Mouse (Mus musculus) embryonic facial prominence, embryonic 11.5 days (tissue): ENCODE data around the gene Il2rb. TPM values are rescaled to one million over a fixed set of nuclear protein-coding genes. Genes with fewer than 3 reads are reported as not detected.

Source experiments
- ATAC-seq: fragments of 200-750 bp; cut with Nextera tagmentation; replicated peaks from 2 replicates; pipeline ENCODE4 v1.8.0; 2017; ENCODE audit warnings: low read depth; ENCODE audit not compliant: insufficient number of reproducible peaks, low FRiP score, low TSS enrichment
- DNase-seq: peaks from one replicate; pipeline ENCODE4 v3.0.0-alpha.2; 2015; ENCODE audit warnings: low spot score
- H3K27ac ChIP-seq: fragments of 300-500 bp; sonication (generic); replicated peaks from 2 replicates; pipeline ENCODE4 v1.5.1; 2014; ENCODE audit warnings: mild to moderate bottlenecking, low read depth, low read length, control low read depth
- H3K27me3 ChIP-seq: fragments of 300-500 bp; sonication (generic); 2 replicates; pipeline ENCODE4 v1.6.1; 2014; ENCODE audit warnings: mild to moderate bottlenecking, low read length, moderate library complexity, mixed read lengths; ENCODE audit not compliant: control insufficient read depth, insufficient read depth
- H3K36me3 ChIP-seq: fragments of 300-500 bp; sonication (generic); replicated peaks from 2 replicates; pipeline ENCODE4 v1.6.1; 2014; ENCODE audit warnings: low read depth, mild to moderate bottlenecking, low read length, moderate library complexity, mixed read lengths; ENCODE audit not compliant: control insufficient read depth, insufficient read depth
- H3K4me1 ChIP-seq: fragments of 300-500 bp; sonication (generic); 2 replicates; pipeline ENCODE4 v1.6.1; 2014; ENCODE audit warnings: low read length, mixed read lengths; ENCODE audit not compliant: control insufficient read depth, insufficient read depth
- H3K4me2 ChIP-seq: fragments of 300-500 bp; sonication (generic); 2 replicates; pipeline ENCODE4 v1.6.1; 2014; ENCODE audit warnings: low read depth, mild to moderate bottlenecking, control low read depth, low read length, moderate library complexity
- H3K4me3 ChIP-seq: fragments of 300-500 bp; sonication (generic); 2 replicates; pipeline ENCODE4 v1.5.1; 2014; ENCODE audit warnings: low read depth, low read length, control low read depth
- H3K9ac ChIP-seq: fragments of 300-500 bp; sonication (generic); replicated peaks from 2 replicates; pipeline ENCODE4 v1.6.1; 2014; ENCODE audit warnings: mild to moderate bottlenecking, control low read depth, low read length
- H3K9me3 ChIP-seq: fragments of 300-500 bp; sonication (generic); replicated peaks from 2 replicates; pipeline ENCODE4 v1.6.1; 2016; ENCODE audit warnings: mild to moderate bottlenecking, low read length, inconsistent platforms, mixed read lengths; ENCODE audit not compliant: control insufficient read depth
- WGBS: fragments of 180-500 bp; shearing (Covaris S2); extraction: QIAGEN DNeasy Blood & Tissue Kit; methylation state at CpG from one replicate; pipeline ENCODE4 v1.1.7; 2014; 5-methylcytosine and 5-hydroxymethylcytosine counted together
- polyA plus RNA-seq: library from polyadenylated mRNA; unstranded; fragments of >200 nt; fragmentation: Nextera tagmentation; extraction: Ambion mirVana; gene quantifications from 2 replicates; pipeline ENCODE4 v1.2.1, GENCODE M21; 2014

Gene Il2rb
- polyA plus RNA-seq, 1 experiment from 2014 or later: 0.17 TPM

GRCm38 (mm10) chr15:78514393-78515146, 19.5 kb upstream of the Il2rb start:
- peak; percentile 88 for DNase-seq
- Histone ChIP-seq H3K27me3 (no peaks in the 10 kb centered on the region), H3K4me2 (no peak overlapping the region), H3K27ac (no peak overlapping the region), H3K9ac (no peak overlapping the region), H3K4me3 (no peak overlapping the region), H3K36me3 (no peaks in the 10 kb centered on the region), H3K9me3 (no peaks in the 10 kb centered on the region), H3K4me1 (no peaks in the 10 kb centered on the region; the same call in 1 of the 2 replicates)
- WGBS: 22% methylated on average over 7 of the region's 7 CpGs
- ATAC-seq: peak; percentile 57; the same call in 1 of the 2 replicates

- H3K36me3 ChIP-seq: no peaks in the 10 kb centered on the region
- WGBS: 87% methylated on average over 14 of the region's 14 CpGs
- no peak overlapping the region for H3K27ac ChIP-seq
- H3K9ac ChIP-seq: no peak overlapping the region
- ATAC-seq: no peak
- DNase-seq: no peak
- no peaks in the 10 kb centered on the region for H3K9me3 ChIP-seq
- H3K4me2 ChIP-seq: no peak overlapping the region
- H3K4me3 ChIP-seq: no peak overlapping the region
- no peaks in the 10 kb centered on the region; the same call in 1 of the 2 replicates for H3K4me1 ChIP-seq
- no peaks in the 10 kb centered on the region for H3K27me3 ChIP-seq
These were observed 17.9 kb upstream of the Il2rb start for GRCm38 (mm10) chr15:78513019-78513418.

GRCm38 (mm10) chr15:78511951-78512350, 16.9 kb upstream of the Il2rb start:
- no peaks in the 10 kb centered on the region; the same call in 1 of the 2 replicates for H3K4me1 ChIP-seq
- no peak overlapping the region for H3K9ac ChIP-seq
- H3K27me3 ChIP-seq: no peaks in the 10 kb centered on the region
- H3K27ac ChIP-seq: no peak overlapping the region
- H3K9me3 ChIP-seq: no peaks in the 10 kb centered on the region
- DNase-seq (no peak), ATAC-seq (no peak; the same call in 1 of the 2 replicates)
- WGBS: 73% methylated on average over 7 of the region's 7 CpGs
- no peak overlapping the region for H3K4me3 ChIP-seq
- H3K36me3 ChIP-seq: no peaks in the 10 kb centered on the region
- H3K4me2 ChIP-seq: no peak overlapping the region

- Histone ChIP-seq H3K27me3 (no peaks in the 10 kb centered on the region), H3K9ac (no peak overlapping the region), H3K36me3 (no peaks in the 10 kb centered on the region), H3K9me3 (no peaks in the 10 kb centered on the region), H3K4me1 (no peaks in the 10 kb centered on the region; the same call in 1 of the 2 replicates), H3K4me3 (no peak overlapping the region), H3K4me2 (no peak overlapping the region), H3K27ac (no peak overlapping the region)
- no peak for DNase-seq
- 90% methylated on average over 6 of the region's 6 CpGs for WGBS
- ATAC-seq: no peak
These were observed 15.7 kb upstream of the Il2rb start for GRCm38 (mm10) chr15:78510736-78511135.

GRCm38 (mm10) chr15:78510121-78510576, 15.1 kb upstream of the Il2rb start:
- H3K4me3 ChIP-seq: no peak overlapping the region
- no peaks in the 10 kb centered on the region for H3K27me3 ChIP-seq
- H3K9me3 ChIP-seq: no peaks in the 10 kb centered on the region
- peak overlapping the region; percentile 32; the same call in 1 of the 2 replicates for H3K9ac ChIP-seq
- H3K36me3 ChIP-seq: no peaks in the 10 kb centered on the region
- H3K27ac ChIP-seq: no peak overlapping the region
- DNase-seq (no peak), ATAC-seq (no peak)
- H3K4me2 ChIP-seq: no peak overlapping the region; the same call in 1 of the 2 replicates
- no peaks in the 10 kb centered on the region; the same call in 1 of the 2 replicates for H3K4me1 ChIP-seq
- WGBS: 73% methylated on average over 8 of the region's 8 CpGs

GRCm38 (mm10) chr15:78509297-78509899, 14.3 kb upstream of the Il2rb start:
- peak overlapping the region; percentile 32; the same call in 1 of the 2 replicates for H3K9ac ChIP-seq
- WGBS: 44% methylated on average over 12 of the region's 12 CpGs
- H3K4me3 ChIP-seq: no peak overlapping the region

GRCm38 (mm10) chr15:78508443-78508842, 13.4 kb upstream of the Il2rb start:
- DNase-seq: no peak
- no peak overlapping the region for H3K4me3 ChIP-seq
- no peak overlapping the region for H3K9ac ChIP-seq
- H3K36me3 ChIP-seq: no peaks in the 10 kb centered on the region
- ATAC-seq: no peak
- no peaks in the 10 kb centered on the region for H3K27me3 ChIP-seq
- H3K9me3 ChIP-seq: no peaks in the 10 kb centered on the region
- H3K4me1 ChIP-seq: no peaks in the 10 kb centered on the region
- 65% methylated on average over 7 of the region's 7 CpGs for WGBS
- H3K4me2 ChIP-seq: no peak overlapping the region
- no peak overlapping the region for H3K27ac ChIP-seq

More at GRCm38 (mm10) chr15:78509297-78509899, 14.3 kb upstream of the Il2rb start:
- Histone ChIP-seq H3K27ac (no peak overlapping the region; the same call in 1 of the 2 replicates), H3K27me3 (no peaks in the 10 kb centered on the region), H3K4me1 (no peaks in the 10 kb centered on the region), H3K9me3 (no peaks in the 10 kb centered on the region), H3K36me3 (no peaks in the 10 kb centered on the region), H3K4me2 (no peak overlapping the region)
- ATAC-seq (no peak), DNase-seq (peak; percentile 56)

- Histone ChIP-seq H3K4me3 (no peak overlapping the region), H3K4me1 (no peaks in the 10 kb centered on the region), H3K9ac (no peak overlapping the region), H3K4me2 (no peak overlapping the region), H3K9me3 (no peaks in the 10 kb centered on the region), H3K27ac (no peak overlapping the region), H3K27me3 (no peaks in the 10 kb centered on the region), H3K36me3 (no peaks in the 10 kb centered on the region)
- WGBS: 71% methylated on average over 3 of the region's 3 CpGs
- ATAC-seq (no peak), DNase-seq (no peak)
These were observed 10.5 kb upstream of the Il2rb start for GRCm38 (mm10) chr15:78505541-78505940.
